Mouse (Mus musculus): Measurements from ENCODE around the gene Clptm1.

- TF ChIP-seq CTCF (IDR thresholded peaks at IDR 0.05) = 0 out of 2 replicates have a peak, but pooled peaks have one; percentile 20
- TF ChIP-seq EP300 (IDR thresholded peaks at IDR 0.05) = no peak
Measured at GRCm38 (mm10) chr7:19664455-19664954, 328 bp downstream of the Clptm1 start.

All from lung, postnatal 0 days (tissue).